Mouse (Mus musculus) erythroid progenitor cell, adult 5-6 weeks (primary cell): ENCODE data around the gene Lhb. TPM values are rescaled to one million over a fixed set of nuclear protein-coding genes. Genes with fewer than 3 reads are reported as not detected.
A peak's percentile ranks its signal among the peaks of the same experiment; 100 is the strongest.

Experiments
- ATAC-seq: replicated peaks from 2 replicates; pipeline ENCODE4 v1.8.0; 2016; ENCODE audit warnings: moderate number of reproducible peaks, mild to moderate bottlenecking, moderate TSS enrichment, inconsistent platforms; ENCODE audit not compliant: poor library complexity, low FRiP score, severe bottlenecking
- total RNA-seq, 2 experiments: library from RNA; stranded (forward) in 1 of 2; stranded (reverse) in 1 of 2; fragments of 150-400 nt in 1 of 2; fragments of 186-747, 209-891 nt in 1 of 2; gene quantifications; 2 replicates each; pipeline versions ENCODE4 v1.2.3 to v1.2.4; 2015 to 2017; ENCODE audit warnings: low replicate concordance in 2 of 2

Gene Lhb
- total RNA-seq, 2 experiments from 2014 or later: not detected

DNA sequence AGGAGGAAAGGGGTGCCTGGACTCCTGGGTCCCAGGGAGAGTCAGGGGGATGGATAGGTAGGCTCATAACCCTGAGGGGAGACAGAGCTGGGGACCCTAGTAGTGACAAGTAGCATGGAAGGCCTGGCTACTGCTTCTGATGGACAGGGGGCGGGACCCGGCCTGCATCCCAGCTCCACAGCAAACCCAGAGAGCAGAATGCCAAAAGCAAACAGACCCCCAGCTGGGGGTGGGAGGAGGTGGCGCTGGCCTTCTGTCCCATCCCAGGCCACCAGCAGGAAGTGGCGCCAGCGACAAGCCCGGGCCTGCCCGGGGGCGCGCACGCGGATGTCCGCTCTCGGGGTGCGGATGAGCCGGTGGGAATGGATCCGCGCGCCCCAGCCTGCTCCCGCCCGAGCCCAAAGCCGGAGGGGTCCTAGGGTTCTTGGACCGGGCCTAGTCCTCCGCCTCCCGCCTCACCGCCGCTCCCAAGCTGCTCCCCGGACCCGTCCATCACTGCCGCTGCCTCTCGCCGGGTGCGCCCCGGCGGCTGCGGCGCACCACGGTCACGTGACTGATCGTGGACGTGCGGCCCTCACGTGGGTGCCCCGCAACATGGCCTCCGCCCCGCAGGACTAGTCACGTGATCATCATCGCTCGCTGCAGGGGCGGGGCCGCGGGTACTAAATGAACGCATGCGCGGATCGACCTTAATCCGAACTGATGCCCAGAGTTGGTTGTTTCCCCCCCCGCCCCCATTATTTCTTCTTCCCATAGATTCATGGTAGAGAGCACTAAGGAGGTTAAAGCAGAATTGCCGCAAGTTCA, 45.9 kb downstream of the Lhb start, which contains the start of gene Bax:
Gene Bax, minus strand, starts transcription at position 616 of the 807 bp plus-strand sequence.
- peak; percentile 88 for ATAC-seq

- ATAC-seq: peak; percentile 37
Observed at GRCm38 (mm10) chr7:45467090-45467670, 46.6 kb downstream of the Lhb start.

GRCm38 (mm10) chr7:45470869-45471268, 50.2 kb downstream of the Lhb start:
- peak; percentile 72 for ATAC-seq

Other genes starting within 250 kb of the Lhb start
Only the 30 nearest of the 33 such genes appear.
- gene Ccdc155, start 215.9 kb upstream of the Lhb start, total RNA-seq (2015; ENCODE audit: low replicate concordance): not detected in 2 replicates
- gene Ccdc155, start 215.9 kb upstream of the Lhb start, total RNA-seq (2017; ENCODE audit: low replicate concordance): not detected in 2 replicates
- 6.3 and 8.6 TPM in 2 replicates for gene Dkkl1, start 208.7 kb upstream of the Lhb start, total RNA-seq (2015; ENCODE audit: low replicate concordance)
- 0.77 TPM in 1 of 2 replicates, not detected in the other for gene Dkkl1, start 208.7 kb upstream of the Lhb start, total RNA-seq (2017; ENCODE audit: low replicate concordance)
- not detected in 2 replicates for gene Tead2, start 205.1 kb upstream of the Lhb start, total RNA-seq (2015; ENCODE audit: low replicate concordance)
- not detected in 2 replicates for gene Tead2, start 205.1 kb upstream of the Lhb start, total RNA-seq (2017; ENCODE audit: low replicate concordance)
- gene Cd37, start 181.7 kb upstream of the Lhb start, total RNA-seq (2015; ENCODE audit: low replicate concordance): 82.2 and 86.1 TPM in 2 replicates
- 21.1 and 54.8 TPM in 2 replicates for gene Cd37, start 181.7 kb upstream of the Lhb start, total RNA-seq (2017; ENCODE audit: low replicate concordance)
- not detected in 2 replicates for gene Slc6a16, start 179.7 kb upstream of the Lhb start, total RNA-seq (2015; ENCODE audit: low replicate concordance)
- not detected in 2 replicates for gene Slc6a16, start 179.7 kb upstream of the Lhb start, total RNA-seq (2017; ENCODE audit: low replicate concordance)
- gene Slc6a21, start 143.3 kb upstream of the Lhb start, total RNA-seq (2015; ENCODE audit: low replicate concordance): not detected in 2 replicates
- gene Slc6a21, start 143.3 kb upstream of the Lhb start, total RNA-seq (2017; ENCODE audit: low replicate concordance): not detected in 2 replicates
- gene Trpm4, start 87.0 kb upstream of the Lhb start, total RNA-seq (2015; ENCODE audit: low replicate concordance): not detected in 2 replicates
- gene Trpm4, start 87.0 kb upstream of the Lhb start, total RNA-seq (2017; ENCODE audit: low replicate concordance): not detected in 2 replicates
- not detected in 2 replicates for gene Hrc, start 85.5 kb upstream of the Lhb start, total RNA-seq (2015; ENCODE audit: low replicate concordance)
- gene Hrc, start 85.5 kb upstream of the Lhb start, total RNA-seq (2017; ENCODE audit: low replicate concordance): not detected in 2 replicates
- not detected in 2 replicates for gene Ppfia3, start 53.8 kb upstream of the Lhb start, total RNA-seq (2015; ENCODE audit: low replicate concordance)
- gene Ppfia3, start 53.8 kb upstream of the Lhb start, total RNA-seq (2017; ENCODE audit: low replicate concordance): not detected in 2 replicates
- gene Lin7b, start 50.2 kb upstream of the Lhb start, total RNA-seq (2015; ENCODE audit: low replicate concordance): not detected in 2 replicates
- not detected in 2 replicates for gene Lin7b, start 50.2 kb upstream of the Lhb start, total RNA-seq (2017; ENCODE audit: low replicate concordance)
- 143 and 194 TPM in 2 replicates for gene Snrnp70, start 25.1 kb upstream of the Lhb start, total RNA-seq (2015; ENCODE audit: low replicate concordance)
- gene Snrnp70, start 25.1 kb upstream of the Lhb start, total RNA-seq (2017; ENCODE audit: low replicate concordance): 312 and 348 TPM in 2 replicates
- not detected in 2 replicates for gene Kcna7, start 15.2 kb upstream of the Lhb start, total RNA-seq (2015; ENCODE audit: low replicate concordance)
- not detected in 2 replicates for gene Kcna7, start 15.2 kb upstream of the Lhb start, total RNA-seq (2017; ENCODE audit: low replicate concordance)
- not detected in 2 replicates for gene Ntf5, start 7.1 kb upstream of the Lhb start, total RNA-seq (2015; ENCODE audit: low replicate concordance)
- gene Ntf5, start 7.1 kb upstream of the Lhb start, total RNA-seq (2017; ENCODE audit: low replicate concordance): not detected in 2 replicates
- 0.84 and 5.8 TPM in 2 replicates for gene Gys1, start 14.0 kb downstream of the Lhb start, total RNA-seq (2015; ENCODE audit: low replicate concordance)
- 2.1 and 6.2 TPM in 2 replicates for gene Gys1, start 14.0 kb downstream of the Lhb start, total RNA-seq (2017; ENCODE audit: low replicate concordance)
- gene Ruvbl2, start 17.3 kb downstream of the Lhb start, total RNA-seq (2015; ENCODE audit: low replicate concordance): 39.0 and 53.3 TPM in 2 replicates
- gene Ruvbl2, start 17.3 kb downstream of the Lhb start, total RNA-seq (2017; ENCODE audit: low replicate concordance): 22.6 and 28.8 TPM in 2 replicates
- 2,156 and 2,353 TPM in 2 replicates for gene Ftl1, start 39.1 kb downstream of the Lhb start, total RNA-seq (2015; ENCODE audit: low replicate concordance)
- gene Ftl1, start 39.1 kb downstream of the Lhb start, total RNA-seq (2017; ENCODE audit: low replicate concordance): 950 and 960 TPM in 2 replicates
- 10.1 and 43.6 TPM in 2 replicates for gene Bax, start 46.1 kb downstream of the Lhb start, total RNA-seq (2015; ENCODE audit: low replicate concordance)
- 10.3 and 15.9 TPM in 2 replicates for gene Bax, start 46.1 kb downstream of the Lhb start, total RNA-seq (2017; ENCODE audit: low replicate concordance)
- 0.84 TPM in 1 of 2 replicates, not detected in the other for gene Tulp2, start 61.1 kb downstream of the Lhb start, total RNA-seq (2015; ENCODE audit: low replicate concordance)
- gene Tulp2, start 61.1 kb downstream of the Lhb start, total RNA-seq (2017; ENCODE audit: low replicate concordance): not detected in 2 replicates
- not detected in 2 replicates for gene Gm45808, start 66.0 kb downstream of the Lhb start, total RNA-seq (2015; ENCODE audit: low replicate concordance)
- gene Gm45808, start 66.0 kb downstream of the Lhb start, total RNA-seq (2017; ENCODE audit: low replicate concordance): 4.9 TPM in 1 of 2 replicates, not detected in the other
- gene Dhdh, start 68.0 kb downstream of the Lhb start, total RNA-seq (2015; ENCODE audit: low replicate concordance): 0.42 and 3.6 TPM in 2 replicates
- 1.0 and 1.6 TPM in 2 replicates for gene Dhdh, start 68.0 kb downstream of the Lhb start, total RNA-seq (2017; ENCODE audit: low replicate concordance)
- 164 and 168 TPM in 2 replicates for gene Nucb1, start 89.6 kb downstream of the Lhb start, total RNA-seq (2015; ENCODE audit: low replicate concordance)
- 789 and 905 TPM in 2 replicates for gene Nucb1, start 89.6 kb downstream of the Lhb start, total RNA-seq (2017; ENCODE audit: low replicate concordance)
- gene Ppp1r15a, start 105.4 kb downstream of the Lhb start, total RNA-seq (2015; ENCODE audit: low replicate concordance): 814 and 867 TPM in 2 replicates
- 569 and 633 TPM in 2 replicates for gene Ppp1r15a, start 105.4 kb downstream of the Lhb start, total RNA-seq (2017; ENCODE audit: low replicate concordance)
- 7.2 TPM in 1 of 2 replicates, not detected in the other for gene Plekha4, start 105.5 kb downstream of the Lhb start, total RNA-seq (2015; ENCODE audit: low replicate concordance)
- gene Plekha4, start 105.5 kb downstream of the Lhb start, total RNA-seq (2017; ENCODE audit: low replicate concordance): 0.08 and 0.90 TPM in 2 replicates
- not detected in 2 replicates for gene Hsd17b14, start 134.1 kb downstream of the Lhb start, total RNA-seq (2015; ENCODE audit: low replicate concordance)
- not detected in 2 replicates for gene Hsd17b14, start 134.1 kb downstream of the Lhb start, total RNA-seq (2017; ENCODE audit: low replicate concordance)
- 8.4 and 17.7 TPM in 2 replicates for gene Bcat2, start 149.3 kb downstream of the Lhb start, total RNA-seq (2015; ENCODE audit: low replicate concordance)
- gene Bcat2, start 149.3 kb downstream of the Lhb start, total RNA-seq (2017; ENCODE audit: low replicate concordance): 4.0 and 22.0 TPM in 2 replicates
- gene Fgf21, start 194.7 kb downstream of the Lhb start, total RNA-seq (2015; ENCODE audit: low replicate concordance): not detected in 2 replicates
- not detected in 2 replicates for gene Fgf21, start 194.7 kb downstream of the Lhb start, total RNA-seq (2017; ENCODE audit: low replicate concordance)
- gene Fut1, start 196.5 kb downstream of the Lhb start, total RNA-seq (2015; ENCODE audit: low replicate concordance): not detected in 2 replicates
- not detected in 2 replicates for gene Fut1, start 196.5 kb downstream of the Lhb start, total RNA-seq (2017; ENCODE audit: low replicate concordance)
- not detected in 2 replicates for gene Izumo1, start 201.0 kb downstream of the Lhb start, total RNA-seq (2015; ENCODE audit: low replicate concordance)
- not detected in 2 replicates for gene Izumo1, start 201.0 kb downstream of the Lhb start, total RNA-seq (2017; ENCODE audit: low replicate concordance)
- gene Rasip1, start 206.7 kb downstream of the Lhb start, total RNA-seq (2015; ENCODE audit: low replicate concordance): not detected in 2 replicates
- gene Rasip1, start 206.7 kb downstream of the Lhb start, total RNA-seq (2017; ENCODE audit: low replicate concordance): not detected in 2 replicates
- gene Mamstr, start 219.2 kb downstream of the Lhb start, total RNA-seq (2015; ENCODE audit: low replicate concordance): not detected in 2 replicates
- gene Mamstr, start 219.2 kb downstream of the Lhb start, total RNA-seq (2017; ENCODE audit: low replicate concordance): not detected in 2 replicates